Mouse (Mus musculus) testis, adult 2 months (tissue): ENCODE data around the gene Dip2a.

Source experiments
- CTCF ChIP-seq: fragments of 200-500 bp; IDR thresholded peaks from 2 replicates; pipeline ENCODE4 v1.5.1; 2012; ENCODE audit warnings: low read depth, mild to moderate bottlenecking, inconsistent platforms, low read length, moderate library complexity; ENCODE audit not compliant: control insufficient read depth, insufficient read depth, insufficient replicate concordance
- POLR2A ChIP-seq: fragments of 200-500 bp; IDR thresholded peaks from 2 replicates; pipeline ENCODE4 v1.6.1; 2012; ENCODE audit warnings: low read depth, mild to moderate bottlenecking, inconsistent platforms, low read length, moderate library complexity; ENCODE audit not compliant: control insufficient read depth

GRCm38 (mm10) chr10:76300133-76300532 lies 45.0 kb downstream of the Dip2a start:
- TF ChIP-seq POLR2A (no peak), CTCF (no peak)
